Mouse (Mus musculus) cerebellum, postnatal 36 days (tissue): ENCODE results near the gene Glis2.

ENCODE experiments used
- DNase-seq, 2 experiments: peaks; one replicate each; pipeline ENCODE4 v3.0.0; 2021 to 2022; ENCODE audit warnings: mixed read lengths in 2 of 2

Glis2 gene

DNA sequence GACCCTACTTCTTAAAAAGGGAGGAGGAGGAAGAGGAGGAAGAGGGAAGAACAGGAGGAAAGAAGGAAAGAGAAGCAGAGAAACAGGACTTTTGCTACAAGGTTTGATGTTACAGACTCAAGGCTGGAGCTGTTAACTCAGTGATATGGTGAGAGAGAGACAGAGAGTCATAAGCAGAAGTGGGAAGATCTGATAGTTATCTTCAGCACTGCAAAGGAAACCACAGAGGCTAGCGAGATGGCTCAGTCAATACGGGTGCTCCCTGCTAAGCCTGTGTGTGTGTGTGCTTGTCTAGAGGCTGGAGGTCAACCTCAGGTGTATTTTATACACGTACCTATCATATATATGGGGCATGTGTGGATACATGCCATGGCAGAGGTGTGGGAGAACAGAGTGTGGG lies 10.7 kb upstream of the Glis2 start:
- no peak for DNase-seq

DNA sequence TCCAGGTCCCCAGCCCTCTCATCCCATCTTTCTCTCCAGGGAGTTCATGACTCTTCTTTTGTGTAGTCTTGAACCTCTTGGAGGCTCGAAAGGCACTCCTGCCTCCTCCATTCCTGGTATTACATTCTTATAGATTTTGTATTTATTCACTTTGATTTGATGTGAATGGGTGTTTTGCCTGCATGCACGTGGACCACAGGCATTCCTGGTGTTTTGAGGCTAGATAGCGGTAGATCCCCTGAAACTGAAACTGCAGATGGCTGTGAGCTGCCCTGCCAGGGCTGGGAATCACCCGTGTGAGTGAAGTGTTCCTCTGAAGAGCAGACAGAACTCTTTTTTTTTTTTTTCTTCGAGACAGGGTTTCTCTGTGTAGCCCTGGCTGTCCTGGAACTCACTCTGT lies 10.1 kb upstream of the Glis2 start:
- no peak for DNase-seq

GRCm38 (mm10) chr16:4585642-4586530 lies 8.6 kb upstream of the Glis2 start:
- DNase-seq, result no peak

GRCm38 (mm10) chr16:4586531-4587123 lies 7.9 kb upstream of the Glis2 start:
- DNase-seq, result peak; percentile 85 to 90

DNA sequence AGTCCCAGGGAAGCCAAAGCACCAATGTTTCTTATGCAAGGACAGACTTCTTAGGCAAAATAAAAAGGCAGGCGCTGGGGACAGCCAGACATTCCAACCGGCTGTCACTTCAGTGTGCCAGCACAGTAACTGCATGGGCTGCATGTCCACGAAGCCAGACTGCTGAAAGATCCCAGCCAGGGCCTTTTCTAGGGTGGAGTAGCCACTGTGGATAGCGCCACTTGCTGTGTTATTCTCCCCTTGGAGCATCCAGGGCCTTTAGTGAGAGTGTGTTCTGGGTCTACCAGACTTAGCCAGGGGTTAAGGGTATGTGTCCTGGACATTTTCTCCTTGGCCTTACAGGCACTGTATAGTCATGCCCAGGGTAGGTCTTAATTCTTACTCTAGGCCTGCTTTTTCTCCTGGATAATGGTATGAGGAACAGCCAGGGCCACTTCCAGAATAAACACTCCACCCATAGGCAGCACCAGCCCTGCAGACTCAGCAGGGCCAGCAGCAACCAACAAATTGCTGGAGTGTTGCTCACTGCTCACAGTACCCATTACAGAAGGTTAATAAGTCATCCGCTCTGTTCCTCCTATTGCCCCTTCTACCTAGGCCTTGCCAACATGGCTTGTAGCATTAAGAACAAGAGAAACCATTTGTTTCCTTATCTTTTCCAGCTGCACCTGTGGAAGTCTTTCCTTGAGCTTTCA lies 6.8 kb upstream of the Glis2 start:
- no peak for DNase-seq

DNA sequence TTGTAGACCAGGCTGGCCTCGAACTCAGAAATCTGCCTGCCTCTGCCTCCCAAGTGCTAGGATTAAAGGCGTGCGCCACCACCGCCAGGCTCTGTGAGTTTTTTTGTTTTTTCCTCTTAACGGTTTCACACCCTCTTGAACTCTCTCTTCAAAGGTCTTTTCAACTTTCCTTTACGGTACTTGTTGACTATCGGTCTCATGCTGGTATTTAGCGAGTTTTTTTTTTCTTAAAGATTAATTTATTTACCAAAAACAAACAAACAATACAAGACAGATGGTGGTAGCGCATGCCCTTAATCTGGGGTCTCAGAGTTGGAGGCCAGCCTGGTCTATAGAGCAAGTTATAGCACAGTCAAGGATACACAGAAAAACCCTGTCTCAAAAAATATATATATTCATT lies 4.3 kb upstream of the Glis2 start:
- no peak for DNase-seq

DNA sequence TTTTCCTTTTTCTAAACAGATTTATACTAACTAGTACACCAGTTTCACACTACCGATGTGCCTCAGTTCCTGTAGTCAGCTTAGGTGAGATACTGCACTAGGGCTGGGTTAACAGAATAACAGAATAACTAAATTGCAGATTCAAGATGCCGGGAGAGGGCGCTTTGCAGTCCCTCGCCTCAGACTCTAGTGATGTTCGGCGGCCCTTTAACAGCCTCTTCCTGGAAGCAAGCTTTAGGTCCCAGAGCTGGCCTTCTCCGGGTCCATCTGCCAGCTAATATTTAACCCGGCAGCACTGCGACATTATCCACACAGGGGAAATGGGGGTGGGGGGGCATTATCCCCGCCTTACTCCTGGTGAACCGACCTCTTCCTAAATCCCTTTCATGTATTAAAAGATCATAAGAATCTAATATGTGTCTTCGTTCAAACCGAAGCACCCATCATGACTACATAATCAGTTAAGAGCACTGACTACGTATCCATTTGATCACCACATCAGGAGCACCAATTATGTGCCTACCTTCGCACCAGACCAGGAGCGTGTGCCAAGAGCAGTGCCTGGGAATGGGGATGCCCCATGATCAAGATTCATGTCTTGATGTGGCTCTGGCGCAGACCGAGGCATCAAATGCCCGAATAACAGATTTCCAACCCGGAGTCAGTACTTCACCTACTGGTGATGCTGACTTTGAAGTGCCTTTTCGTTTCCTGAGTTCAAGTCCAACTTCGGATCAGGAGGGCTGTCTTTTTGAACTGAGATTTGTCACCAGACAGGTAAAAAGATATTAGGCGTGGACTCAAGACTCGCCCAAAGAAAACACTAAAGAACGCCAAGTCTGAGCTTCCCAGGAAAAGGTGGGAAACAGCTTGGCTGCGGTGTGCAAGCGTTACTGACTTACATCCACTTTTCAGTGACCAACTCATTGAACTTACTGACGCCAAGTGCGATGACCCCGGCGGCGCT lies 1.3 kb upstream of the Glis2 start:
- peak; percentile 66 to 72 for DNase-seq

- DNase-seq, result peak; percentile 25 to 40
Measured at GRCm38 (mm10) chr16:4594814-4595526, 457 bp downstream of the Glis2 start.

GRCm38 (mm10) chr16:4595527-4595963 lies 1.0 kb downstream of the Glis2 start:
- peak; percentile 39 to 49 for DNase-seq

DNA sequence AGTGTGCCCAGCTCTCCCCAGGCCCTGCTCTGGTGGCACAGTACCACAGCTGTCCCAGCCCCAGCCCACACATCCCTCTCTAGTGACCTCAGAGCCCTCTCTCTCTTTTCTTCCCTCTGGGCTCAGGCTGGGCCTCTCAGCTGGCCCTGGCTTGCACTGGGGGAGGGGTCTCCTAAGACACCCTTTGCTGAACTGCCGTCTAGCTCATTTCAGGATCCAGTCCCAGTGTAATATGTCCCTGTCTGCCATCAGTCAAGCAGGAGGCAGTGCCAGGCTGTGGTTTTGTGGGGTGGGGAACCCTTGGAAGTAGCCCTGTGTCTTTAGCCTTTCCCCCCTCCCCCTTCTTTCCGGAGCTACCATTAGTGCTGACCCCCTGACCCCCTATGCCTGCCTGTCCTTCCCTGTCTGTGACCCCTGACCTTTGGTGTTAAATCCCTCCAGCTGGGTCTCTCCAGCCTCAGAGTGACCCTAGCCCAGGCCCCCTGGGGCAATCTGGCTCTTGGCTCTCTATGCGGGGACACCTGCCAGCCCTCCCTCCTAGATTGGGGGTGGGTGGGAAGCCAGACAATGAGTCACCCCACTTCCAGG lies 1.7 kb downstream of the Glis2 start:
- no peak for DNase-seq

DNA sequence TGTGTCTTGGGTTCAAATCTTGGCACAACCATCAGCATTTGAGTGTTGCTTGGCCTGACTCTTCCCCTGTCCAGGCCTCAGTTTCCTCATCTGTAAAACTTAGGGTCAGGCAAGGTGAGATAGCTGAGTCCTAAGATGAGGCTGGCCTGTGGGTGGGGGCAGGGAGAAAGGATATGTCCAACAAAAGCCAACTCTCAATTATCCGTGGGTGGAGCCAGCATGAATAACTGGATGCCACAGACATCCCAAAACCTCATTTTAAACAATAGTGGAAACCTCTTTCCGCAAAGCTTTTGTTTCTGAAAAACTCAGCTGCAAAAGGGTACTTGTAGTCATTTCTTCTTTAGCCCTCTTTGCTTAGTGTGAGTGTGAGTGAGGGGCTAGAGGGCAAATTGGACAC lies 2.3 kb downstream of the Glis2 start:
- no peak for DNase-seq

GRCm38 (mm10) chr16:4597296-4597695 lies 2.8 kb downstream of the Glis2 start:
- DNase-seq, result no peak

DNA sequence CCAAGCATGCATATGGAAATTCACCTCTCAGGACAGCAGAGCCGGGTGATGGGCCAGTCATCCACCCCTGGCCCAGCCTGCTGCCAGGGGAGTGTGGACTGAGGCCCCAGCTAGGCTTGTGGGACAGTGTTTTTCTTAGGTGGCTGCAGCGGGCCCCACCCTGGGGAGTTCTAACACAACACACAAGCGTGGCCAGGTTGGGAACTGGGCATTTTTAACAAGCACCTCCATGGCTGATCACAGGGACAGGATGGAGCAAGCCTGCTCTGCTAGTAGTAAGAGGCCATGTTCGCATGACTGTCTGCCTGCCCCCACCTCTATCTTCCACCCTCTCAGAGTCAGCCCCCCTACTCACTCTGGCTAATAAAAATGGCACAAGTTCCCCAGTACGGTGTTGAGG lies 3.5 kb downstream of the Glis2 start:
- no peak for DNase-seq

DNA sequence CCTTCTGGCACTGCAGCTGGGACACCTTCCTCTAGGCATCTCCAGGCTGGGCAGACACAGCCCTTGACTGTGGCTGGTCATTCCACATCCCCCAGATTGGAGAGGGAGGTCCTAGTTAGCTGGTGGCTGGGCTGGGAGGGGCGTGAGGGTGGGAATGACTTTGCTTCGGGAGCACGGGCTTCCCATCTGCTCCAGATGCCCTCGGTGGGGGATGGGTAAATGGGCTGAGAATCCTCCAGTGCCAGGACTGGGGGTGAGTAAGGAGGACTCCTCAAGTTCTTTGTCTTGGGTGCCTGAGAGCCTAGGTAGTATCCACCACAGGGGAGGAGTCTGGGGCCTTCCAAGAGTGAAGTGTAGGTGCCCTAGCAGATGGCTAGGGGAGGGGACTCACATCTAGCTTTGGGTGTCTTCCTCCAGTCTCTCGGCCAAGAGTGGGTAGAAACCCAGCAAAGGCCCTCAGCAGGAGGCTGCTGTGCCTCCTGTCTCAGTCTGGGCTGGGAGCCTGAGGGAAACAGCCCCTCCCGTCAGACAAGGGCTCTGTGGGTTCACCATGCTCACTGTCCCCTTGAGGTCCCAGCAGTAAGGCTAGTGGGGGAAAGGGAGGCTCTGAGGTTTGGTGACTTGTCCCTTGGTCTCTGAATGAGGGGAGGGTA lies 4.5 kb downstream of the Glis2 start:
- DNase-seq, result no peak

DNA sequence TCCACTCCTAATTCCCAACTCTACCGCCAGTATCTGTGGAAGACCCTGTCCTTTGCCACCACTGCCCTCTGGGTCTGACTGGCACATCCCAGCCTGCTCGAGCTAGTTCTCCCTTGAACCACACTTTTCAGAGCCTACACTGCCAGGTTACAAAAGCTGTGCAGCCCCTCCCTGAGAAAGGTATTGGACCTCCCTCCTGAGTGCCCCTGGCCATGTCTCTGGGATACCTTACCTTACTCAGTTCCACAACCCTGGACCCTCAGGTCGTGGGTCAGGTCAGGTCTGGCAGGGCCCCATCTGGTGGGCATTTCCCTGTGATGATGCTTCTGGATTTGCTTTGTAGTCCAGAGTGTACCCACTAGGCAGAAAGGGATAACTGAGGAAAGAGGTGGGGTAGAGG lies 5.1 kb downstream of the Glis2 start:
- DNase-seq, result no peak

DNA sequence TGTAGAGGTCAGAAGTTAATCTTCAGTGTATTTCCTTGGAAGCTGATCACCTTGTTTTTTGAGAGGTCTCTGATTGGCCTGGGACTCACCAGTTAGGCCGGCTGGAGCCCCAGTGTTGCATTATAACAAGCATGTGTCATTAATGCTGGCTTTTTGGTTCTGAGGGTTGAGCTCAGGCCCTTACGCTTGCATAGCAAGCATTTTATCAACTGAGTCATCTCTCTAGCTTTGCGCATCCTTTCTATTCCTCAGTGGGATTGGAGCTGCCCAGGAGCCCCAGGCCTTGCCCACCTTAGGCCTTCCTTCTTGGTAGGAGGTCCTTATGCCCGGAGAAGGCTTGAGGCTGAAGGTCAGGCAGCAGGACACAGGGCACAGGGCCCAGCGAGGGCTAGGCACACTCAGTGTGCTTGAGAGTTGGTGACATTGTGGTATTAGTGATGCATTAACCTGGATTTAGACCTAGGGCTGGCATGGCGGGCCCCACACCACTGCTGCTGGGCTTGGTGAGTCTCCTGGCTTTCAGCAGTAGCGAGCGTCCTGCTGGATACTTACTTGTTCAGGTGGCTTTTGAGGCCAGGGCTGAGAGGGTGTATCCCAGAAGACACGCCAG lies 6.3 kb downstream of the Glis2 start:
- no peak for DNase-seq

DNA sequence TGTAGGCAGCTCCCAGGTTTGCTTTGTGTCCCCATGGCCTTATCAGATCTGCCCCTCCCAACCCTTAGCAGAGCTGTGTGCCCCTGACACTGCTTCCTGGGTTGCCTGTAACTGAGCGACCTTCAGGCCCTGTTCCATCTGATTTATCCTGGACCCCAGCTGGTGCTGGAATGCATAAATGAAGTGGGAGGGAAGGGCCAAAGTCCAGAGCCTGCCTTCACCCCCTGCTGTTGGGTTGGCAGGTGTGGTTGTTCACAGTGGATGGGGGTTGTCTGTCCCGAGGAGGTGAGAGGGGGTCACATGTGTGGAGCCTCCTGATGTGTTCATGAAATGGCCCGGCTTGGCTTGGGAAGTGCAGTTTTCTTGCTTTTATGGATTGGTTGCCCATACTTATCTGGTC lies 7.7 kb downstream of the Glis2 start:
- no peak for DNase-seq

- no peak for DNase-seq
Measured at GRCm38 (mm10) chr16:4602766-4603452, 8.4 kb downstream of the Glis2 start.

- no peak for DNase-seq
Measured at GRCm38 (mm10) chr16:4603453-4603837, 8.9 kb downstream of the Glis2 start.

DNA sequence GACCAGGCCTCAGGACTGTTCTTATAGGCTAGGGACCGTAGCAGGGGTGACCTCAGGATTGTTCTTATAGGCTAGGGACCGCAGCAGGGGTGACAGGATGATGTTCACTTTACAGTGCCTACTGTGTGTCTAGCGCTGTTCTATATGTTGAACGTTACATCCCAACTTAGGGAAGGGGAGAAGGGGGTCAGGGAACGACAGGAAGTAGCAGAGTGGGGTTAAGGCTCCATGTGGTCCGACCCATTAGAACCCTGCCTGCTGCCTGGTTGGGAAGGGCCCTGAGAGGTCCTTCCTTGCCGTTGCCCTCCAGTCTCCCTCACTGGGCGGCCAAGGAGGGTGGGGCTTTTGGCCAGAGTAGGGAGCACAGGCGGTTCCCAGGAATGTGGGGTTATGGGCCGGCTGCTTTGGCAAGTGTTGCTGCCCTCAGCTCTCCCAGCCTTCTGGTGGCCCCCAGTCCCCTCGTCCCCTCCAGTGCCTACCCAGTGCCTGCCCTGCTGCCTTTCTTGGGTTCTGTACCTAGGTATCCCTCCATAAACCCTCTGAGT lies 9.9 kb downstream of the Glis2 start:
- no peak for DNase-seq
